In genomic region chr7:74505635-74506034, GRCm38 (mm10) we compare ENCODE assay signal across 21 mouse cellular contexts. TPM values are rescaled to one million over a fixed set of nuclear protein-coding genes. Genes with fewer than 3 reads are reported as not detected.
DNase-seq lines count a peak whose midpoint lies in the region; ATAC-seq and TF ChIP-seq lines count a peak whose summit lies in the region.
"Had no signal": no experiment of that assay in that cellular context is flagged by ENCODE, and none has a peak within 500 bp of the region (broad histone marks: within the 10 kb centered on the region; RNA-seq: fewer than 3 reads in every experiment).

No protein-coding gene starts in this region.

- TF ChIP-seq CTCF in kidney, adult 2 months (conservative IDR thresholded peaks at IDR 0.05; ENCODE audit: insufficient read depth, insufficient read length, low read depth, low read length) = no peak

- no peak for TF ChIP-seq POLR2A in kidney, adult 2 months (IDR thresholded peaks at IDR 0.05; ENCODE audit: low read depth, low read length)

- peak; percentile 43; the same call in 1 of the 2 replicates for ATAC-seq in cerebellum, adult (ENCODE audit: insufficient number of reproducible peaks, low FRiP score, low TSS enrichment)
- ATAC-seq: CD4-positive, CD25-positive, alpha-beta regulatory T cell, adult 4 months; forebrain, embryonic 13.5 days; hindbrain, embryonic 16.5 days; inflammation-experienced regulatory T-cells, adult 6 months; intestine, postnatal 0 days had no signal

- H3K27ac ChIP-seq in kidney, adult 2 months (ENCODE audit: insufficient read depth, low read depth, low read length) = no peak overlapping the region
- H3K27ac ChIP-seq: embryonic facial prominence, embryonic 10.5 days; forebrain, embryonic 13.5 days; gastrocnemius, adult 2 months; hindbrain, embryonic 12.5 days had no signal

- H3K36me3 ChIP-seq in kidney, adult 2 months (ENCODE audit: control insufficient read depth, insufficient read depth, low read length) = peaks cover 2% of the 10 kb centered on the region; the same call in 1 of the 2 replicates
- H3K36me3 ChIP-seq: G1E; hindbrain, embryonic 12.5 days had no signal

- no peaks in the 10 kb centered on the region for H3K27me3 ChIP-seq in kidney, adult 2 months (replicated peaks; ENCODE audit: control insufficient read depth, insufficient read depth, low read length)

- no peak overlapping the region for H3K4me3 ChIP-seq in kidney, adult 2 months (ENCODE audit: insufficient read depth, low read depth, low read length)
- H3K4me3 ChIP-seq: embryonic facial prominence, embryonic 10.5 days; forebrain, embryonic 13.5 days; gastrocnemius, adult 2 months; hindbrain, embryonic 12.5 days had no signal

- peaks cover 4% of the 10 kb centered on the region; the same call in 1 of the 2 replicates for H3K4me1 ChIP-seq in kidney, adult 2 months (ENCODE audit: control insufficient read depth, insufficient read depth, low read length)

- no peak for DNase-seq in cerebellum, postnatal 10 days
- peak; percentile 45 for DNase-seq in cerebellum, adult 8-10 months
- peak; percentile 58 to 60 for DNase-seq in cerebellum, postnatal 25 days
- DNase-seq in retina, postnatal 1 day = peak; percentile 58
- DNase-seq in right cerebral cortex, postnatal 25 days = no peak
- no peak for DNase-seq in kidney, adult 2 months
- DNase-seq: adrenal gland, postnatal 10 days; B cell, adult 2 months; gastrocnemius, adult 2 months; gastrocnemius, postnatal 25 days; heart, postnatal 10 days; heart, postnatal 4 days had no signal

- 85% methylated on average over 10 of the region's 10 CpGs for WGBS in kidney, adult 2 months

RNA-seq across cellular contexts. Expression of gene Slco3a1, which starts 48.9 kb away (rescaled TPM):
- 44.9 and 58.1 TPM in 2 replicates for polyA plus RNA-seq in kidney, adult 2 months (2012; rRNA removed)
- polyA plus RNA-seq: G1E had no signal

Comparison
In these comparisons a context has a peak if more than half of its experiments do, and no peak if none do; other contexts are left out.
1. DNase-seq: peak in cerebellum, adult 8-10 months (single experiment), cerebellum, postnatal 25 days (2 of 2) and retina, postnatal 1 day (single experiment); none in cerebellum, postnatal 10 days (0 of 2), right cerebral cortex, postnatal 25 days (single experiment) and kidney, adult 2 months (single experiment).